Mouse (Mus musculus): ENCODE results near the gene Dlg4. TPM values are rescaled to one million over a fixed set of nuclear protein-coding genes. Genes with fewer than 3 reads are reported as not detected.
A peak's percentile ranks its signal among the peaks of the same experiment; 100 is the strongest.
"Not testable (repeated sequence)": the region's sequence is repeated elsewhere in the genome, so short reads cannot be mapped to it uniquely, and the experiment has no call there.

Dlg4 gene
- polyA plus RNA-seq, 1 experiment from 2014 or later: 24.7 TPM

DNA sequence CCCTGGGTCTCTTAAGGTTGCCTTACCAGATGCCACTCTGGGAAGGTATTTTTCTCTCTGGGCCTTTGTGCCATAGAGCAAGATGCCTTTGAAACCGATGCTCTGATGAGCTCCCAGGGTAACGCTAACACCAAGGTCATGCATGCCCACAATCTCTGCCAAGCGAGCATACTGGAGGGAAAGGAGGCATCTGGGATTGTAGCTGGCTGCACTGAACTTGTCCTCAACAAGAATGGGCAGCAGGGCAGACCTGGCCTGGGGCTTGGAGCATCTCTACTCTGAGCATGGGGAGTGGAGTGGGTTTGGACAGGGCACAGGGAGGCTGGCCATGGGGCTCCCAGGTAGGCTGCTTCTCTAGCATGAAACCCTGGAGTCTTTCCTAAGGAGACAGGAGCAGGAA is 3.3 kb upstream of the Dlg4 start:
- H3K9ac ChIP-seq (replicated peaks): 0 out of 2 replicates have a peak overlapping the region, but pooled peaks have one; percentile 1
- peaks cover 38% of the 10 kb centered on the region for H3K4me1 ChIP-seq
- peaks cover 50% of the 10 kb centered on the region for H3K36me3 ChIP-seq
- ATAC-seq (ENCODE audit: low FRiP score): no peak
- no peak overlapping the region for H3K27ac ChIP-seq (replicated peaks)
- 74% methylated on average over 3 of the region's 3 CpGs for WGBS
- no peak overlapping the region for H3K4me2 ChIP-seq
- H3K9me3 ChIP-seq (replicated peaks): no peaks in the 10 kb centered on the region
- no peaks in the 10 kb centered on the region for H3K27me3 ChIP-seq (replicated peaks)
- no peak overlapping the region for H3K4me3 ChIP-seq (replicated peaks)

DNA sequence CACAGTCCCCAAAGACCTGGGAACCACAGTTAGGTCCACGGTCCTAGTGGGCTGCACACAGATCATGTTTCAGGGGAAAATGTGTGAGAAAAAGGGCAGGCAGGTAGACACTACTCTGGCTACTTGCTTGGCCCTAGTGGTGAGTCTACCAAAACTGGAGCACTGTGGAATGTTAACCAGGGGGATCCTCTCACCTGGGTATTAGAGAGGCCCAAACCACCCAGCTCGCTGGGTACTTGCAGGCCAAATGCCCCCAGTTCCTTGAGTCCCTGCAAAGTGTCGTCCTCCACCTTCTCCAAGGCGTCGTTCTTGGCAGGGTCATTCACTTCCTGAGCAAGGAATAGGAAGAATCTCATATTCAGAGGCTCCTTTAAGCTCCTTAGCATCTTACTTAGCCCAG is 2.7 kb upstream of the Dlg4 start:
- no peak overlapping the region for H3K27ac ChIP-seq (replicated peaks)
- WGBS: 72% methylated on average over 5 of the region's 5 CpGs

DNA sequence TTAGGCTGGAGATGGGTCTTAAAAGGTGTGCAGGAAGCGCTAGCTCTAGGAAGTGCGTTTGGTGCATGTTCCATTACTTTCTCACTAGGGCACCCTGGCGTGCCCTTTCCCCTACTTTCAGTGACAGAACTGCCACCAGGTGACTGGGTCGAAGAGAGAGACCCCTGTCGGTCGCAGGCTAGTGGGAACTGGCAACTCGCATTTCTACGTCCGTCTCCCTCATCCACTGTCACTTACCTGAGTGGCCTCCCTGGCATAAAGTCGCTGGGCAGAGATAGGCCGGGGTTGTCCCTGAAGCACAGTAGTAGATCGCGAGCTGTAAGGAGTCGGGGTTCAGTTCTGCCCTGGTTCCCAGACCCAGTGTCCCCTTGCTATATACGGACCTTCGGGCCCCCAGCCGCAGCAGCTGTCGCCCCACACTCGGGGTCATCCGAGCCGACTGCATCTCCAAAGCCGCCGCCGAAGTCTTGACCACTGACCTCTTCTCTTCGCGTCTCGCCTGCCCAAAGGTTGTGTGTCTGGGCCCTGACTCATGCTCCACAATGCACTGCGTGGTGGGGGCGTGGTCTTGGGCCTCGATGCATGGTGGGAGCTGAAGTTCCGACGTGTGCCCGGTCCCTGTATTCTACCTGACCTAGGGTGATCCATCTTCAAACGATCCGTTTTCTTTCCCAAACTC is 1.7 kb upstream of the Dlg4 start, which contains the start of gene Acadvl:
Gene Acadvl, minus strand, starts transcription at position 532 of the 679 bp plus-strand sequence.
- 1% methylated on average over 35 of the region's 35 CpGs for WGBS

More for the DNA sequence above, 2.7 kb upstream of the Dlg4 start:
- H3K4me2 ChIP-seq: peak overlapping the region; percentile 85; the same call in 1 of the 2 replicates
- H3K9ac ChIP-seq (replicated peaks): no peak overlapping the region
- H3K4me1 ChIP-seq: peaks cover 42% of the 10 kb centered on the region
- H3K4me3 ChIP-seq (replicated peaks): no peak overlapping the region; the same call in 1 of the 2 replicates
- ATAC-seq (ENCODE audit: low FRiP score): no peak
- no peaks in the 10 kb centered on the region for H3K27me3 ChIP-seq (replicated peaks)
- H3K36me3 ChIP-seq: peaks cover 44% of the 10 kb centered on the region
- no peaks in the 10 kb centered on the region for H3K9me3 ChIP-seq (replicated peaks)

DNA sequence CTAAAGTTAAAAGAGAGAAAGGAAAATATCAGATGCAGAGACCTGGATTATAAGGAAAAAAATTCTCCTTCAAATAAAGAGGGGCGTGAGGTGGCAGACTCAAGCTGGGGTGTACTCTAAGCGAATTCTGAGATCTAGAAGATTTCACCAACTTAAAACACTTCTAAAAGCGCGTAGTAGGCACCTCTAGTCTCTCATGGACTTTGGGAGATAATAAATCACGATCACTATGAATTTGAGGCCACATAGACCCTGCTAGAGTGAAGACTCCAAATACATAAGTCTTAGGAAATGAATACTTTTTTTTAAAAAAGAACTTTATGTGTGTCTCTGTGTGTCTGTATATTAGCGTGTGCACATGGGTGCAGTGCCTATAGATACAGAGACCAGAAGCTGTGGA is 1.1 kb upstream of the Dlg4 start:
- Histone ChIP-seq H3K4me1 (peaks cover 58% of the 10 kb centered on the region), H3K36me3 (peaks cover 28% of the 10 kb centered on the region), H3K27me3 (replicated peaks) (no peaks in the 10 kb centered on the region), H3K9me3 (replicated peaks) (no peaks in the 10 kb centered on the region), H3K4me3 (replicated peaks) (peak overlapping the region; percentile 70), H3K27ac (replicated peaks) (peak overlapping the region; percentile 81; the same call in 1 of the 2 replicates), H3K4me2 (peak overlapping the region; percentile 85), H3K9ac (replicated peaks) (no peak overlapping the region)
- no peak for ATAC-seq (ENCODE audit: low FRiP score)
- 70% methylated on average over 6 of the region's 6 CpGs for WGBS

More for the DNA sequence above, 1.7 kb upstream of the Dlg4 start, which contains the start of gene Acadvl:
- peak within 1 kb of the TSS; percentile 70 for H3K4me3 ChIP-seq (replicated peaks)
- H3K4me1 ChIP-seq: peaks cover 52% of the 10 kb centered on the region
- H3K36me3 ChIP-seq: peaks cover 34% of the 10 kb centered on the region
- H3K9me3 ChIP-seq (replicated peaks): no peaks in the 10 kb centered on the region
- no peaks in the 10 kb centered on the region for H3K27me3 ChIP-seq (replicated peaks)
- H3K27ac ChIP-seq (replicated peaks): peak within 1 kb of the TSS; percentile 81
- ATAC-seq (ENCODE audit: low FRiP score): peak; percentile 84
- peak within 1 kb of the TSS; percentile 85 for H3K9ac ChIP-seq (replicated peaks)
- H3K4me2 ChIP-seq: peak within 1 kb of the TSS; percentile 85

DNA sequence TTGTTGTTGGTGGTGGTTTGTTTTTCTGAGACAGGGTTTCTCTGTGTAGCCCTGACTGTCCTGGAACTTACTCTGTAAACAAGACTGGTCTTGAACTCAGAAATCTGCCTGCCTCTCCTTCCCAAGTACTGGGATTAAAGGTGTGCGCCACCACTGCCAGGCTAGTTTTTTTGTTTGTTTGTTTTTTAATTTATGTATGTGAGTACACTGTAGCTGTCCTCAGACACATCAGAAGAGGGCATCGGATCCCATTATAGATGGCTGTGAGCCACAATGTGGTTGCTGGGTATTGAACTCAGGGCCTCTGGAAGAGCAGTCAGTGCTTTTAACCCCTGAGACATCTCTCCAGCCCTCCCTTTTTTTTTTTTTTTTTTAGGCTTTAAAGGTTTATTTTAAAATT is 565 bp upstream of the Dlg4 start:
- not testable (repeated sequence) for H3K27ac ChIP-seq (replicated peaks); H3K4me2 ChIP-seq; H3K4me3 ChIP-seq (replicated peaks); H3K9me3 ChIP-seq (replicated peaks); H3K9ac ChIP-seq (replicated peaks); ATAC-seq (ENCODE audit: low FRiP score); H3K27me3 ChIP-seq (replicated peaks)
- Histone ChIP-seq H3K4me1 (peaks cover 60% of the 10 kb centered on the region), H3K36me3 (peaks cover 23% of the 10 kb centered on the region)
- 80% methylated on average over 2 of the region's 2 CpGs for WGBS

DNA sequence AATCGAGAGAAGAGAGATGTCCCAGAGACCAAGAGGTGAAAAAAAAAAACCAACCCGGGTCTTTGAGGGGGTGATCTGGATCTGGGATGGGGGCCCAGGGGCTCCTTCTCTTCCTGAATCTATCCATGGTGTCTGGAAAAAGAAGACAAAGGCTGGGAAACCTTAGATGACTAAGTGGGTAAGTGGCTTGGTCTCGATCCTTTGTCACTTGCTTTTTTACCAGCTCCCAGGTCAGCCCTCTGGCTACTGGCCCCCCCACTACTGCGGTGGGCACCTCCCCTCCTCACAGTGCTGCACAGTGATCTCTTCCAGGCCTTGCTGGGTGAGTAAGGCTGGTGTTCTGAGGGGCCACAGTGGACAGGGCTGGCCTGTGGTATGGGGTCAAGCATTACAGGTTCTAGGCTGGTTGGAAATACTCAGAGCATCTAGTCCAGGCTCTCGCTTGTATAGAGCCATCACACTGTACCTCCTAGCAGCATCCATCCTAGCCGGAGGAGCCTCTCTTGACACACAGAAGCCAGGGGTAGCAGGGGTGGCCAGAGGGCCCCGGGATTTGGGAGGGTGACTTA is 541 bp downstream of the Dlg4 start:
- no peak for ATAC-seq (ENCODE audit: low FRiP score)
- WGBS: 65% methylated on average over 7 of the region's 7 CpGs
- Histone ChIP-seq H3K4me1 (peaks cover 69% of the 10 kb centered on the region), H3K27ac (replicated peaks) (peak overlapping the region; percentile 95), H3K9me3 (replicated peaks) (no peaks in the 10 kb centered on the region), H3K4me2 (peak overlapping the region; percentile 83), H3K36me3 (peaks cover 12% of the 10 kb centered on the region), H3K4me3 (replicated peaks) (peak overlapping the region; percentile 64; the same call in 1 of the 2 replicates), H3K9ac (replicated peaks) (peak overlapping the region; percentile 84), H3K27me3 (replicated peaks) (no peaks in the 10 kb centered on the region)

DNA sequence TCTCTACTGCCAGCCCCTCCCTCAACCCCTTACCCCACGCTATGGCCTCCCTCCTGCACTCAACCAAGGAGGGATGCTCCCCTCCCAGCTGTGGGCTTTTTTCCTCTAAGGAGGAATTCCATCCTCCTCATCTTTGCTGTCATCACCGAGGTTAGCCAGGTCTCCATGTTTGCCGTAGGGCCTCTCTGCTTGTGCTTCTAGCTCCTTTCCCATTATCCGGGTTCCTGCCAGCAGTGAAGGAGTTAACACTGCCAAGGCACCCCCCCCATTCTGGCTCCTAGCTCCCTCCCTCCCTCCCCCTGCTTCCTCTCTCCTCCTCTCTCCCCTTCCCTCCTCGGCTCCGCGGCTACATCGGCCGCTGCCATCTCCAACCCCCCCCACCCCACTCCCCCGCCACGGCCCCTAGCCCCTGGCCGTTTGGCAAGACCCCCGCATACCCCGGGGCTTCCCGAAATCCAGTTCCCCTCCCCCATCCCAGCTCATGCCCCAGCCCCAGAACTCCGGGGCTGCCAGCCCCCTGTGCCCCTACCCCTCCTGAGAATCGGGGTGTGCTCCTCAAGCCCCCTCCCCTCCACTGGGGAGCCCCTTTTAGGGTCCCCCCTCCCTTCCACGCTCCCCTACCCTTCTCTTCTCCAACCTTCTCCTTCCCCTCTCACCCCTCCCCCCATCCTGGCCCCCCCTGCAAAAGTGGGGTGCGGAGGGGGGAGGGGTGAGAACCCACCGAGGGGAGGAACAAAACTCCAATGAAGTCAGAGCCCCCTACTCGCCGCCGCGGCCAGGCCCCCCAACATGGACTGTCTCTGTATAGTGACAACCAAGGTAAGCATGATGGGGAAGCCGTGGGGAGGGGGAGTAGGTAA is 1.6 kb downstream of the Dlg4 start:
- Histone ChIP-seq H3K36me3 (peaks cover under 1% of the 10 kb centered on the region; the same call in 1 of the 2 replicates), H3K27ac (replicated peaks) (peak overlapping the region; percentile 95), H3K9me3 (replicated peaks) (no peaks in the 10 kb centered on the region), H3K9ac (replicated peaks) (peak overlapping the region; percentile 84), H3K4me3 (replicated peaks) (peak overlapping the region; percentile 64), H3K27me3 (replicated peaks) (no peaks in the 10 kb centered on the region), H3K4me1 (peaks cover 71% of the 10 kb centered on the region), H3K4me2 (peak overlapping the region; percentile 83)
- WGBS: under 1% methylated on average over 25 of the region's 25 CpGs
- ATAC-seq (ENCODE audit: low FRiP score): no peak

DNA sequence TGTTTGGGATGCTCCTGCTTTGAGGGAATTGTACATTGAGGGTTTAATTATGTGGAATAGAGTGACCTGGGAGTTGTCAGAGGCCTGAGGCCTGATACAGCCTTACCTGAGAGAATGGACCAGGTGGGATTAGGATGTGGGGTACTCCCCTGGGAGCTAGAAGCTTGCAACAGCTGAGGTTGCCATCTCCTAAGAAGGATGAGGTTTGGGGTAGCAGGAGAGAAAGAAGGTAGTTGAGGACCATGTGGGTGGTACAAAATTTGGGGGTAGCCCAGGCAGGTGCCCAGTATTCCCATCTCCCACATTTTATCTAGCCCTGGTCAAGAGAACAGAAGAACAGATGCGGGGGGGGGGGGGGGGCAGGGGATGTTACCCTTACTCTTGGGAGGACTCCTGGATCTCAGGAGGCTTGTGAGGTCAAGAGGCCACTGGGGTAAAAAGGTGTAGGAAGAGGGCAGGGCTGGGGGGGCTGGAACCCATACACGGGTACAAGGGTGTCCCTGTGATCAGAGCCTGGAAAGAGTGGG is 2.8 kb downstream of the Dlg4 start:
- H3K4me3 ChIP-seq (replicated peaks): peak overlapping the region; percentile 64

DNA sequence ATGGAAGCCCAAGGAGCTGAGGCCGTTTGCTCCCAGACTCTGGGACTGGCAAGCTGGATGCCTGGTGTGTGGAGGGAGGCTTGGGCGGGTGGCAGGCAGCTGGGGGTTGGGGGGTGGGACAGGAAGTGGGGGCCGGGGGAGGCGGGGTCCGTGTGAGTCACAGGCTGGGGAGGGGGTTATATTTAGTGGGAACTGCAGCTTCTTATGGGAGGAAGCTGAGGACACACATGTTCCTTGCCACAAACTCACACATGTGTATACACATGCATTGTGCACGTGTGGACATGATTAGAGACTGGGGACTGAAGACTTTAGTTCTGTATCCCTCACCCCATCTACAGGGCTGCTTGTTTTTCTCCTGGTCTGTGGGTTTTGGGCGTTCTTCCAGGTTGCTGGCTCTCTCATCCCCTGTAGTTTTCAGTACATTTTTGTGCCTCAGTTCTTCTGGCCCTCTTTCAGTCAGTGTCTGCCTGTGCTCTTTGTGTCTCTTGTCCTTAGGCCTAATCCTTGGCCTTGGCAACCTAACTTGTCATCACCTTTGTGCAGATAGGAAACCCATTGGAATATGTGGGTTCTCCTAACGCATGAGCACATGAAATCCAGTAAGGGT is 3.4 kb downstream of the Dlg4 start:
- H3K4me1 ChIP-seq: peaks cover 73% of the 10 kb centered on the region
- H3K9ac ChIP-seq (replicated peaks): peak overlapping the region; percentile 84
- WGBS: 18% methylated on average over 8 of the region's 8 CpGs
- no peaks in the 10 kb centered on the region for H3K9me3 ChIP-seq (replicated peaks)
- H3K36me3 ChIP-seq: no peaks in the 10 kb centered on the region
- H3K4me2 ChIP-seq: peak overlapping the region; percentile 83
- no peaks in the 10 kb centered on the region for H3K27me3 ChIP-seq (replicated peaks)
- peak overlapping the region; percentile 95 for H3K27ac ChIP-seq (replicated peaks)
- ATAC-seq (ENCODE audit: low FRiP score): no peak
- H3K4me3 ChIP-seq (replicated peaks): peak overlapping the region; percentile 64

More for the DNA sequence above, 2.8 kb downstream of the Dlg4 start:
- ATAC-seq (ENCODE audit: low FRiP score): no peak
- Histone ChIP-seq H3K9ac (replicated peaks) (peak overlapping the region; percentile 84), H3K4me1 (peaks cover 72% of the 10 kb centered on the region), H3K27ac (replicated peaks) (peak overlapping the region; percentile 95), H3K9me3 (replicated peaks) (no peaks in the 10 kb centered on the region), H3K4me2 (peak overlapping the region; percentile 83), H3K36me3 (no peaks in the 10 kb centered on the region), H3K27me3 (replicated peaks) (no peaks in the 10 kb centered on the region)
- 46% methylated on average over 2 of the region's 2 CpGs for WGBS

DNA sequence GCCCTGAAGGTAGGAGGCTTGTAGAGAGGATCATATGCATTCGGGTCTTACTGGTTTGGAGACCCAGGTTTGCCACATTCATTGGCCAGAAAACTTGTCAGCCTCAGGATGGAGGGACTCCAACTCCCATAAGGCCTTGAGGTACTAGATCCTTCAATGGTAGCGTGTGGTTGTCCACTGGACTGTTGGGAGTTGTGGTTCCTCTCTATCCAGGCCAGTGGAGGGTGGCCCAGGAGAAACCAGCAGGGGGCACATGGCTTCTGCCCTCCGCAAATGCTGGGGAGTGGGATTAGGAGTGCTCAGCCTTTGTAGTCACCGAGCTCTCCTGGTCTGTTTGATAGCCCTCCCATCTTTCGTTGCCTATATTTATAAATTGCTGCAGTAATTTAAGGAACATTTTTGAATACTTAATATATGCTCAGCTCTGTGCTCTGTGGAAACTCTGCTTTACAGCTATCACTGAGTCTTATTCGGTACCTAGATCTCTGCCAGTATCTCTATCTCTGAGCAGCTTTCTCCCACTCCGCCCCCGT is 4.1 kb downstream of the Dlg4 start:
- H3K9me3 ChIP-seq (replicated peaks): no peaks in the 10 kb centered on the region
- H3K4me1 ChIP-seq: peaks cover 76% of the 10 kb centered on the region
- H3K36me3 ChIP-seq: no peaks in the 10 kb centered on the region
- ATAC-seq (ENCODE audit: low FRiP score): peak; percentile 73
- peak overlapping the region; percentile 84 for H3K9ac ChIP-seq (replicated peaks)
- under 1% methylated on average over 8 of the region's 8 CpGs for WGBS
- peak overlapping the region; percentile 95 for H3K27ac ChIP-seq (replicated peaks)
- H3K27me3 ChIP-seq (replicated peaks): no peaks in the 10 kb centered on the region
- H3K4me2 ChIP-seq: peak overlapping the region; percentile 83
- peak overlapping the region; percentile 64 for H3K4me3 ChIP-seq (replicated peaks)

Measured in neural tube, embryonic 15.5 days (tissue).